Mouse (Mus musculus) liver, postnatal 0 days (tissue): ENCODE measurements at regions not wholly inside any gene's neighbourhood (a gene's known extent, or its start where the extent isn't known, plus 50 kb on each side); places are given as distances from the start of the nearest gene placed in this dataset.

Experiments used
- ATAC-seq: fragments of 200-750 bp; cut with Nextera tagmentation; 2 replicates; pipeline ENCODE4 v1.8.0; 2017; ENCODE audit warnings: mild to moderate bottlenecking, moderate library complexity
- DNase-seq: peaks from one replicate; pipeline ENCODE4 v3.0.0-alpha.2; 2016
- H3K27ac ChIP-seq: fragments of 300-500 bp; sonication (generic); 2 replicates; pipeline ENCODE4 v1.5.1; 2014; ENCODE audit warnings: antibody characterized with exemption, moderate library complexity, mild to moderate bottlenecking, low read depth
- H3K27me3 ChIP-seq: fragments of 300-500 bp; sonication (generic); 2 replicates; pipeline ENCODE4 v1.6.1; 2014; ENCODE audit warnings: low read length, control low read depth, mixed read lengths; ENCODE audit not compliant: insufficient read depth
- H3K36me3 ChIP-seq: fragments of 300-500 bp; sonication (generic); replicated peaks from 2 replicates; pipeline ENCODE4 v1.6.1; 2014; ENCODE audit warnings: mild to moderate bottlenecking, control low read depth, low read length, moderate library complexity, mixed read lengths; ENCODE audit not compliant: insufficient read depth
- H3K4me1 ChIP-seq: fragments of 300-500 bp; sonication (generic); 2 replicates; pipeline ENCODE4 v1.6.1; 2014; ENCODE audit warnings: antibody characterized with exemption, mild to moderate bottlenecking, control low read depth; ENCODE audit not compliant: insufficient read depth
- H3K4me2 ChIP-seq: fragments of 300-500 bp; sonication (generic); 2 replicates; pipeline ENCODE4 v1.6.1; 2014; ENCODE audit warnings: low read depth, mild to moderate bottlenecking, low read length, moderate library complexity, mixed read lengths
- H3K4me3 ChIP-seq: fragments of 300-500 bp; sonication (generic); 2 replicates; pipeline ENCODE4 v1.5.1; 2014; ENCODE audit warnings: low read depth, low read length
- H3K9ac ChIP-seq: fragments of 300-500 bp; sonication (generic); replicated peaks from 2 replicates; pipeline ENCODE4 v1.6.1; 2014; ENCODE audit warnings: mild to moderate bottlenecking, moderate library complexity
- H3K9me3 ChIP-seq: fragments of 300-500 bp; sonication (generic); 2 replicates; pipeline ENCODE4 v1.6.1; 2016; ENCODE audit warnings: mild to moderate bottlenecking, control low read depth, low read length, mixed read lengths
- CTCF ChIP-seq: sonication (generic); IDR thresholded peaks from 2 replicates; pipeline ENCODE4 v1.5.1; 2016; ENCODE audit warnings: antibody characterized with exemption, low read depth
- EP300 ChIP-seq: IDR thresholded peaks from 2 replicates; pipeline ENCODE4 v1.6.1; 2016; ENCODE audit warnings: antibody characterized with exemption, low read depth, mild to moderate bottlenecking
- WGBS: fragments of 180-500 bp; shearing (Covaris S2); extraction: QIAGEN DNeasy Blood & Tissue Kit; methylation state at CpG from one replicate; pipeline ENCODE4 v1.1.7; 2014; ENCODE audit not compliant: insufficient replicate concordance; 5-methylcytosine and 5-hydroxymethylcytosine counted together

DNA sequence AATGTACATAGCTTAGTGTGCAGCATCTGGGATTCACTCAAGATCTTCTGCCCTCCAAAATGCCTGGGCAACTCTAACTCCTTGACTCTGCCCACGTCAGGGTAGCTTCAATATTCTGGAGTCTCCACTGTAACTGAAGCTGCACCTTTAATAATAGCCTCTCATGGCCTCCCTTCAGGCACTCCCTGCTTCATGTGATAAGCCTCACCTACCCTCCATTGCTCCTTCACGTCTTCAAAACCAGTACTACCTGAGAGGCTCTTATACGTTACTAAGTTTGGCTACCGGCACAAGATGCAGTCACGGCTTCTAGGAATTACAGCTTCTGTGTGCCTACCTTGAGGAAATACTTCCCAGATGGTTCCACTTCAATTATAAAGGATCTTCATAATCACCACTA, 527.4 kb downstream of the Nfib start:
- no peak overlapping the region for H3K9ac ChIP-seq
- TF ChIP-seq EP300 = no peak
- DNase-seq = no peak

GRCm38 (mm10) chr4:82176723-82177122, 528.8 kb downstream of the Nfib start:
- Histone ChIP-seq H3K4me2 (no peak overlapping the region), H3K4me1 (no peaks in the 10 kb centered on the region), H3K9ac (no peak overlapping the region), H3K27ac (no peak overlapping the region), H3K9me3 (no peaks in the 10 kb centered on the region), H3K36me3 (no peaks in the 10 kb centered on the region), H3K27me3 (no peaks in the 10 kb centered on the region), H3K4me3 (no peak overlapping the region)
- TF ChIP-seq EP300 (no peak), CTCF (no peak)
- no peak for ATAC-seq
- 86% methylated on average over 8 of the region's 8 CpGs for WGBS
- no peak for DNase-seq

More for the DNA sequence above, 527.4 kb downstream of the Nfib start:
- no peak overlapping the region for H3K4me3 ChIP-seq
- H3K36me3 ChIP-seq = no peaks in the 10 kb centered on the region
- H3K9me3 ChIP-seq = no peaks in the 10 kb centered on the region
- no peak for ATAC-seq
- no peak overlapping the region for H3K27ac ChIP-seq
- no peaks in the 10 kb centered on the region for H3K27me3 ChIP-seq
- no peak overlapping the region for H3K4me2 ChIP-seq
- WGBS = 84% methylated on average over 5 of the region's 5 CpGs
- H3K4me1 ChIP-seq = no peaks in the 10 kb centered on the region

DNA sequence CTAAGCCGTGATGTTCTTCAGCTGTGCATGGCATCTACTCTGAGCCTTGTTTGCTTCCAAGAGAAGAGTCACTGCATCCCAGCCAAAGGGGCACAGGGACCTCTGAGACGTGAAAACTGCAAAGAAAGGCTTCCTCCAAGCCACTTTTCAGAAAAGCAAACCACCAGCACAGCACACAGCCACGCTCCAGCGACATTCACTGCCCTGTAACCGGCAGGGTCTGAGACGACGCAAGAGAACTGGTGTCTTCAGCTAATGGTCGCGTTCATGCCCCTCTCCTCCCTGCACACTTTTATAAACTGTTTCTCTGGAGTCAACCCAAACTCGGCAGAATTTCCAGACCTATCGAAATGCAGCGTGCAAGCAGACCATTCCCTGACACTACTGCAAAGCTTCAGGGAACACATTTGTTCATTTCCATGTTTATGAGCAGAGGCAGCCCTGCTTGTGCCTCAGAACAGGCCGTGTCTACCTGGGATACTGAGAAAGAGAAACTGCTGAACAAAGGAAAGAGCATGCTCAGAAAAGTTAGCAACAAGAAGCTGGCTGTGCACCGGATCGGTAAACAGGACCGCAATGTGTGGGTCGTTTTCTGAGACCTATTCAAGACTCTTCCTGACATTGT, 532.0 kb downstream of the Nfib start:
- H3K27ac ChIP-seq = no peak overlapping the region
- DNase-seq (no peak), ATAC-seq (no peak)
- 60% methylated on average over 17 of the region's 17 CpGs for whole genome bisulfite sequencing
- TF ChIP-seq CTCF (no peak), EP300 (no peak)
- H3K4me2 ChIP-seq = no peak overlapping the region
- H3K9me3 ChIP-seq = no peaks in the 10 kb centered on the region
- H3K4me1 ChIP-seq = no peaks in the 10 kb centered on the region
- no peak overlapping the region for H3K9ac ChIP-seq
- H3K4me3 ChIP-seq = no peak overlapping the region
- no peaks in the 10 kb centered on the region for H3K36me3 ChIP-seq
- no peaks in the 10 kb centered on the region for H3K27me3 ChIP-seq

DNA sequence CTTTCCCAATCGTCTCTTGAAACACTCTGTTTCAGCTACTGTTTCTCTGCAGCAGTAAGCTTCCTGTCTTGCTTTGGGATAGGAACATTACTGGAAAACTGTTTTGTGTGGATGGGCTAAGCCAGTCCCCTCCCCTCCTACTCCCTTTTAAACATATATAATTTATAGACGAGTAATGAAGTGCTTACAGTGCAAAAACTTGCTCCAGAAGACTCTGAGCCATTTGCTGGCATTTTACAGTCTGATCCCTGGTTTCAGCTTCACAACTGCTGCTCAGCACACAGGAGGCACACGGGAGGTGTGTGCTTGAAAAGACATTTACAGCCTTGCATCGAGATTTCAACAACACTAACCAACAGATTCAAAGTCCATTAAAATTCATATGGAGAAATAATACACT, 534.6 kb downstream of the Nfib start:
- Histone ChIP-seq H3K9ac (no peak overlapping the region), H3K4me2 (peak overlapping the region; percentile 13)
- no peak for TF ChIP-seq EP300
- no peak for TF ChIP-seq CTCF

GRCm38 (mm10) chr4:82168032-82168431, 537.5 kb downstream of the Nfib start:
- Histone ChIP-seq H3K27ac (no peak overlapping the region), H3K4me1 (no peaks in the 10 kb centered on the region), H3K27me3 (no peaks in the 10 kb centered on the region), H3K4me2 (no peak overlapping the region), H3K36me3 (no peaks in the 10 kb centered on the region), H3K4me3 (no peak overlapping the region), H3K9ac (no peak overlapping the region), H3K9me3 (no peaks in the 10 kb centered on the region)
- DNase-seq = no peak
- no peak for ATAC-seq
- TF ChIP-seq EP300 (no peak), CTCF (no peak)
- WGBS = 76% methylated on average over 5 of the region's 5 CpGs

More for the DNA sequence above, 534.6 kb downstream of the Nfib start:
- H3K36me3 ChIP-seq = no peaks in the 10 kb centered on the region
- WGBS = 38% methylated on average over 4 of the region's 4 CpGs
- H3K4me1 ChIP-seq = no peaks in the 10 kb centered on the region
- H3K9me3 ChIP-seq = no peaks in the 10 kb centered on the region
- no peak overlapping the region for H3K4me3 ChIP-seq
- DNase-seq (no peak), ATAC-seq (no peak)
- H3K27me3 ChIP-seq = no peaks in the 10 kb centered on the region
- no peak overlapping the region for H3K27ac ChIP-seq

- no peaks in the 10 kb centered on the region for H3K4me1 ChIP-seq
- H3K9me3 ChIP-seq = no peaks in the 10 kb centered on the region
- H3K9ac ChIP-seq = no peak overlapping the region
- no peak overlapping the region for H3K4me2 ChIP-seq
- no peaks in the 10 kb centered on the region for H3K36me3 ChIP-seq
- ATAC-seq = no peak
- 70% methylated on average over 5 of the region's 5 CpGs for WGBS
- H3K27me3 ChIP-seq = no peaks in the 10 kb centered on the region
- no peak overlapping the region for H3K27ac ChIP-seq
- no peak for DNase-seq
- TF ChIP-seq EP300 (no peak), CTCF (no peak)
- no peak overlapping the region for H3K4me3 ChIP-seq
These were observed 538.2 kb downstream of the Nfib start for GRCm38 (mm10) chr4:82167396-82167795.

- H3K36me3 ChIP-seq = no peaks in the 10 kb centered on the region
- no peak for ATAC-seq
- no peak overlapping the region for H3K27ac ChIP-seq
- H3K27me3 ChIP-seq = no peaks in the 10 kb centered on the region
- 74% methylated on average over 1 of the region's 1 CpGs for WGBS
- no peak overlapping the region for H3K4me2 ChIP-seq
- no peaks in the 10 kb centered on the region for H3K4me1 ChIP-seq
- TF ChIP-seq CTCF (no peak), EP300 (no peak)
- H3K9ac ChIP-seq = no peak overlapping the region
- no peak for DNase-seq
- H3K4me3 ChIP-seq = no peak overlapping the region
- no peaks in the 10 kb centered on the region for H3K9me3 ChIP-seq
These were observed 538.7 kb downstream of the Nfib start for GRCm38 (mm10) chr4:82166826-82167225.
